Mouse (Mus musculus): Measurements from ENCODE around the gene Rftn1. TPM values are rescaled to one million over a fixed set of nuclear protein-coding genes. Genes with fewer than 3 reads are reported as not detected.
A peak's percentile ranks its signal among the peaks of the same experiment; 100 is the strongest.

Gene Rftn1
- total and polyA plus RNA-seq, 2 experiments from 2014 or later = 36.5 to 54.8 TPM

- H3K9me3 ChIP-seq (replicated peaks; ENCODE audit: control insufficient read depth, low read length) = no peaks in the 10 kb centered on the region
- H3K27ac ChIP-seq (ENCODE audit: low read depth) = no peak overlapping the region
- ATAC-seq (ENCODE audit: insufficient read depth, low read depth) (no peak), DNase-seq (ENCODE audit: low spot score) (no peak)
- WGBS = 90% methylated on average over 3 of the region's 3 CpGs
- no peak overlapping the region for H3K4me2 ChIP-seq (ENCODE audit: low read depth, low read length)
- H3K4me3 ChIP-seq (ENCODE audit: low read depth, low read length) = no peak overlapping the region
- H3K4me1 ChIP-seq (ENCODE audit: control insufficient read depth, insufficient read depth) = peaks cover 12% of the 10 kb centered on the region
- no peaks in the 10 kb centered on the region for H3K27me3 ChIP-seq (ENCODE audit: control insufficient read depth, insufficient read depth, low read length)
- no peak for TF ChIP-seq CTCF (IDR thresholded peaks at IDR 0.05; ENCODE audit: low read depth)
- no peak for TF ChIP-seq EP300 (IDR thresholded peaks at IDR 0.05; ENCODE audit: low read depth)
- no peak overlapping the region for H3K9ac ChIP-seq (replicated peaks; ENCODE audit: low read depth, low read length)
- peaks cover 18% of the 10 kb centered on the region; the same call in 1 of the 2 replicates for H3K36me3 ChIP-seq (replicated peaks; ENCODE audit: control insufficient read depth, insufficient read depth, low read length)
Observed at GRCm38 (mm10) chr17:50019819-50020210, 170.7 kb downstream of the Rftn1 start.

GRCm38 (mm10) chr17:50019090-50019489, 171.4 kb downstream of the Rftn1 start:
- no peak for ATAC-seq (ENCODE audit: insufficient read depth, low read depth)
- no peak overlapping the region for H3K4me3 ChIP-seq (ENCODE audit: low read depth, low read length)
- H3K4me1 ChIP-seq (ENCODE audit: control insufficient read depth, insufficient read depth) = peaks cover 12% of the 10 kb centered on the region
- no peak overlapping the region for H3K27ac ChIP-seq (ENCODE audit: low read depth)
- DNase-seq (ENCODE audit: low spot score) = no peak
- H3K36me3 ChIP-seq (replicated peaks; ENCODE audit: control insufficient read depth, insufficient read depth, low read length) = peaks cover 14% of the 10 kb centered on the region; the same call in 1 of the 2 replicates
- no peak overlapping the region for H3K4me2 ChIP-seq (ENCODE audit: low read depth, low read length)
- TF ChIP-seq CTCF (IDR thresholded peaks at IDR 0.05; ENCODE audit: low read depth) (no peak), EP300 (IDR thresholded peaks at IDR 0.05; ENCODE audit: low read depth) (no peak)
- H3K9me3 ChIP-seq (replicated peaks; ENCODE audit: control insufficient read depth, low read length) = no peaks in the 10 kb centered on the region
- 72% methylated on average over 5 of the region's 5 CpGs for WGBS
- no peak overlapping the region for H3K9ac ChIP-seq (replicated peaks; ENCODE audit: low read depth, low read length)
- no peaks in the 10 kb centered on the region for H3K27me3 ChIP-seq (ENCODE audit: control insufficient read depth, insufficient read depth, low read length)

GRCm38 (mm10) chr17:50014708-50015107, 175.8 kb downstream of the Rftn1 start:
- Histone ChIP-seq H3K9me3 (replicated peaks; ENCODE audit: control insufficient read depth, low read length) (no peaks in the 10 kb centered on the region), H3K36me3 (replicated peaks; ENCODE audit: control insufficient read depth, insufficient read depth, low read length) (0 out of 2 replicates have a peak, but pooled peaks cover 7% of the 10 kb centered on the region), H3K9ac (replicated peaks; ENCODE audit: low read depth, low read length) (no peak overlapping the region), H3K27me3 (ENCODE audit: control insufficient read depth, insufficient read depth, low read length) (no peaks in the 10 kb centered on the region), H3K4me1 (ENCODE audit: control insufficient read depth, insufficient read depth) (peaks cover 6% of the 10 kb centered on the region), H3K4me3 (ENCODE audit: low read depth, low read length) (no peak overlapping the region), H3K27ac (ENCODE audit: low read depth) (no peak overlapping the region), H3K4me2 (ENCODE audit: low read depth, low read length) (no peak overlapping the region)
- DNase-seq (ENCODE audit: low spot score) (no peak), ATAC-seq (ENCODE audit: insufficient read depth, low read depth) (no peak)
- WGBS = 80% methylated on average over 9 of the region's 9 CpGs
- TF ChIP-seq CTCF (IDR thresholded peaks at IDR 0.05; ENCODE audit: low read depth) = no peak
- no peak for TF ChIP-seq EP300 (IDR thresholded peaks at IDR 0.05; ENCODE audit: low read depth)

DNA sequence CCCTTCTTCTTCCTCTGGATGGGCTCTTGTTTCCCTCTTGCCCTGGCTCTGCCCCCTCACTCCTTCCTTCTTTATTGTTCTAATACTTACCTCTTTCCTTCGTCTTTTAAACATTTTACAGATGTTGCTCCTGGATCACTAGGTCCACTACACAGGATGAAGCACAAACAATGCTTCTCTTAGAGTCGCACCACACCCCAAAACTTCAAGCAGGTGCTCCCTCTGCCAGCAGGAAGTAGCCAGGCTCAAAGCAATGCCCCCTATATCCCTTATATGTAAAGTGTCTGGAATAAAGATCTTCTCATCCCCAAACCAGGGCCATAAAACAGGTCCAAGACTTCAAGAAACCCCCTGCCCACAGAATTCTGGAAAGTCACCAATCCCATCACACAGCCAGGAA, 176.6 kb downstream of the Rftn1 start:
- no peak overlapping the region for H3K27ac ChIP-seq (ENCODE audit: low read depth)
- 80% methylated on average over 2 of the region's 2 CpGs for WGBS
- H3K4me2 ChIP-seq (ENCODE audit: low read depth, low read length) = no peak overlapping the region
- 0 out of 2 replicates have a peak, but pooled peaks cover 7% of the 10 kb centered on the region for H3K36me3 ChIP-seq (replicated peaks; ENCODE audit: control insufficient read depth, insufficient read depth, low read length)
- no peaks in the 10 kb centered on the region for H3K9me3 ChIP-seq (replicated peaks; ENCODE audit: control insufficient read depth, low read length)
- no peaks in the 10 kb centered on the region for H3K27me3 ChIP-seq (ENCODE audit: control insufficient read depth, insufficient read depth, low read length)
- ATAC-seq (ENCODE audit: insufficient read depth, low read depth) = no peak
- no peak overlapping the region for H3K4me3 ChIP-seq (ENCODE audit: low read depth, low read length)
- peaks cover 6% of the 10 kb centered on the region for H3K4me1 ChIP-seq (ENCODE audit: control insufficient read depth, insufficient read depth)
- TF ChIP-seq CTCF (IDR thresholded peaks at IDR 0.05; ENCODE audit: low read depth) (no peak), EP300 (IDR thresholded peaks at IDR 0.05; ENCODE audit: low read depth) (no peak)
- DNase-seq (ENCODE audit: low spot score) = no peak
- H3K9ac ChIP-seq (replicated peaks; ENCODE audit: low read depth, low read length) = no peak overlapping the region

DNA sequence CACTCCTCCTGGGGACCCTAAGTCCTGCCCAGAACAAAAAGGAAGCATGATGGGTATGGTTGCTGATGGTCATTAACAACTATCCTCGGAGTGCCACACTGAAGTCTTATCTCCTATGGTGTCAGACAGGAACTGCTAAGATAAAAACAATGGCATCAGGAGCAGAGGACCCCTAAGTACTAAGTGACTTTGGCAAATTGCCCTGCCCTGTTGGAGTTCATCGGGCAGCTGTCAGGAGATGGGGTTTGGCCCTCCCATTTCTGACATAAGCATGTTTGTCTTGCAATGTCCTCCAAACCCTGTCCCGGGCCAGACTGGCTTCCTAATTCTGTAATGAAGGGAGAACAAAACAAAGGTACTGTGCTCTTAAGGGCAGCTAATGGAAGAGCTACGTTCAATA, 180.4 kb downstream of the Rftn1 start:
- TF ChIP-seq EP300 (IDR thresholded peaks at IDR 0.05; ENCODE audit: low read depth) (no peak), CTCF (IDR thresholded peaks at IDR 0.05; ENCODE audit: low read depth) (no peak)
- H3K9me3 ChIP-seq (replicated peaks; ENCODE audit: control insufficient read depth, low read length) = no peaks in the 10 kb centered on the region
- DNase-seq (ENCODE audit: low spot score) = no peak
- H3K4me1 ChIP-seq (ENCODE audit: control insufficient read depth, insufficient read depth) = peaks cover 6% of the 10 kb centered on the region
- H3K27me3 ChIP-seq (ENCODE audit: control insufficient read depth, insufficient read depth, low read length) = no peaks in the 10 kb centered on the region
- no peak for ATAC-seq (ENCODE audit: insufficient read depth, low read depth)
- no peak overlapping the region for H3K9ac ChIP-seq (replicated peaks; ENCODE audit: low read depth, low read length)
- WGBS = 16% methylated on average over 4 of the region's 4 CpGs
- H3K4me2 ChIP-seq (ENCODE audit: low read depth, low read length) = no peak overlapping the region
- no peak overlapping the region for H3K27ac ChIP-seq (ENCODE audit: low read depth)
- H3K36me3 ChIP-seq (replicated peaks; ENCODE audit: control insufficient read depth, insufficient read depth, low read length) = no peaks in the 10 kb centered on the region
- no peak overlapping the region for H3K4me3 ChIP-seq (ENCODE audit: low read depth, low read length)

DNA sequence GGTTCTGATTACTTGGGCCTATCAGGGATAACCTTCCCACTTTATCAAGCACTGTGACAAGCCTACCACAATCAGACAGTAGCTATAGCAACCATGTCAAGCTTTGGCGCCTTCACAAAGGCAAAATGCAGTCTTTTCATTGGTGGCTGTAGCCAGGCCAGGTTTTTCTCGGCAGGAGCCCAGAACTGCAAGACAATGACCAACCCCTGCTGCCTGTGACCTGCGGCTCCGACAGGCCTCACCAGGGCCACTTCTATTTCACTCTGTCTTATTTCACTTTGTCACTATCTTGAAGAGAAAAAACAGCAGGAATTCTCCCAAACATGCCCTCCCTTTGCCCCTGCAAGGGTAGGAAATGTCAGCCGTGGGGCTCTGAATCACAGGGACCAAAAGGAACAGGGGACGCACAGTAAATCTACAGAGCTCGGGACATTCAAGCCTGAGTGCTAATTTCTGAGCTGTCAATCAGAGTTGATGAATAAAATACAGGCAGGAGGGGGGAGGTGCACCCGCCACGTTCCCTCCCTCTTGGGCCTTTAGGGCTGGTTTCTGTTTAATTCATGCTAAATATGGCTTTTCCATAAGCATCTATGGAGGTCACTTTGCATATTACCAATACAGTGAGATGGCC, 183.6 kb downstream of the Rftn1 start:
- DNase-seq (ENCODE audit: low spot score) = no peak
- Histone ChIP-seq H3K27me3 (ENCODE audit: control insufficient read depth, insufficient read depth, low read length) (no peaks in the 10 kb centered on the region), H3K4me3 (ENCODE audit: low read depth, low read length) (no peak overlapping the region), H3K9ac (replicated peaks; ENCODE audit: low read depth, low read length) (no peak overlapping the region), H3K4me1 (ENCODE audit: control insufficient read depth, insufficient read depth) (peaks cover 6% of the 10 kb centered on the region), H3K36me3 (replicated peaks; ENCODE audit: control insufficient read depth, insufficient read depth, low read length) (0 out of 2 replicates have a peak, but pooled peaks cover 4% of the 10 kb centered on the region), H3K27ac (ENCODE audit: low read depth) (no peak overlapping the region), H3K9me3 (replicated peaks; ENCODE audit: control insufficient read depth, low read length) (no peaks in the 10 kb centered on the region), H3K4me2 (ENCODE audit: low read depth, low read length) (no peak overlapping the region)
- WGBS = 34% methylated on average over 9 of the region's 9 CpGs
- no peak for TF ChIP-seq CTCF (IDR thresholded peaks at IDR 0.05; ENCODE audit: low read depth)
- TF ChIP-seq EP300 (IDR thresholded peaks at IDR 0.05; ENCODE audit: low read depth) = no peak
- 0 out of 2 replicates have a peak, but pooled peaks have one; percentile 40 for ATAC-seq (ENCODE audit: insufficient read depth, low read depth)

All from heart, postnatal 0 days (tissue).